Mouse (Mus musculus): ENCODE data around the gene Tnfrsf25.

Gene Tnfrsf25

DNA sequence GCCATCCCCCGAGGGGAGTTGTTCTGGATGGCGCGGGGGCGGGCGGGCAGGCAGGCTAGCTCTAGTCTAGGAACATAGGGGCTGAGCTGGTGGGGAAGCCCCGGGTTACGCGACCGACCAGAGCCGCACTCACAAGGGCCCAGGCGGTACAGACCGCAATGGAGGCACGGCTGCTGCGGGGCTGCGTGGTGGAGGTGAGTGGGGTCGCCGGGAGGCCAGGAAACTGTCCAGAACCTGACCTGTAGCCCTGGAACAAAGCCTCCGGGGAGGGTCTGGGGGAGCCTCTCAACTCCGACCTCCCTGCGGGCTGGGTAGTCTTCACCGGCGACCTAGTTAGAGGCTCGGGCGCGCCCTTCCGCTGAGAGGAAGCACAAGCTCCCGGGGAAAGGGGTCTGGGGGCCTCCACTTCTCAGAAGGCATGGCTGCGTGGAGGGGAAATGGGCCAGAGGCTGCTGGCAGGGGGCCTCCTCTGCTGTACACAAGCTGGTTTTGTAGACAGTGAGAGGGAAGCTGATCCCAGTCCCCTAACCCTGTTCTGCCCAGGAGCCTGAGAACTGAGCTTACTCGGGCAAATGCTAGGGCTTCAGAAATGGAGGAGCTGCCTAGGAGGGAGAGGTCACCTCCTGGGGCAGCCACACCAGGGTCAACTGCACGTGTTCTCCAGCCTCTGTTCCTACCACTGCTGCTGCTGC, at the start of gene Tnfrsf25:
Tnfrsf25 (plus strand) TSS at position 14 of the 692 bp plus-strand sequence.
- no peak for DNase-seq

DNA sequence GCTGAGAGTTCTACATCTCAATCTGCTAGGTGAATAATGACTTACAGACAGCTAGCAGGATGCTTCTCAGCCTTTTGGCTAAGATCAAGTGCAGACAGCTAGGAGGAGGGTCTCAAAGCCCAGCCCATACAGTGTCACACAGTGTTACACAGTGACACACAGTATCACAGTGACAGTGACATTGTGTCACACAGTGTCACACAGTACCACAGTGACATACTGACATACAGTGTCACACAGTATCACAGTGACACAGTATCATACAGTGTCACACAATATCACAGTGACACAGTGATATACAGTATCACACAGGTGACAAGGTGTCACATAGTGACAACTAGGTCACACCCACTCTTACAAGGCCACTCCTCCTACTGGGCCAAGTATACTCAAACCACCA, 48.5 kb upstream of the Tnfrsf25 start:
- no peak for DNase-seq

DNA sequence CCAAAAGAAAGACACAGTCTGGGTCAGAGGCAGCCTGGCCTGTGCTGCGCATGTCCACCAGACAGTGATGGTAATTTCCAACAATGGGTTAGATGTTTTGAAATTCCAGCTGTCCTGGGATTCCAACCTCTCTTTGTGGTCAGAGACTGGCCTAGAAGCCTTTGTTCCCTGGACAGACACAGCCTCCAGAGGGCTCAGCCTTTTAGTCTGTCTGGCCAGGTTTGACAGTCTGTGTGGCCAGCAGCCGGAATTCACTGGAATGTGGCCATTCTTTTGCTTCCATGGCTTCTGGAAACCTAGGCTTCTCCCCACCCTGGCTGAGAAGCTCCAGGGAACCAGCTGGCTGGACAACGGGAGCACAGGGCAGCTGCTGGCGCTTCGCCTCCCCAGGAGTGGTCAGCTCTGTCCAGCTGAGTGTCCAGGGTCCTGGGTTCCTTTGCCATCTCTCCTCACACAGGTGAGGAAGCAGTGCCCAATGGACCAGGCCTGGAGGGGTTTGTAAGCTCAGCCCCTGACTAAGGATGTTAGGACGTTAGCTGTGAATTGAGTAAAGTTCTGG, 47.5 kb upstream of the Tnfrsf25 start:
- DNase-seq = no peak

DNA sequence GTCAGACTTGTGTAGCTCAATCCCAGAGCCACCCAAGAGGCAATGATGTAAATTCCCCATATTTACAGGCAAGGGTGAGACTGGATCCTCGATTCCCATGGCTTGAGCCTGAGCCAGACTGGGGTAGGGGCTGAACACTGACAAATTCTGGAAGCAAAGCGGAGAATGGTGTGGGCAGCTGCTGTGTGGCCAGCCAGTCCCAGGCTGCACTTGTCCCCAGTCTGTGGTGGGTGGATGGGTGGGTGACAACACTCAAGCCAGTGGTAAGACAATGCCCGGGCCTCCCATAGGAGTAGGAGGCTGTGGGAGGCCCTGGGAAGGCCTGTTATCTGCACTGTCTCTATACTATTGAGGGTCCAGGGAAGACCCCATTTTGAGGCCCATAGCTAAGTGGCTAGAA, 46.5 kb upstream of the Tnfrsf25 start:
- no peak for DNase-seq

DNA sequence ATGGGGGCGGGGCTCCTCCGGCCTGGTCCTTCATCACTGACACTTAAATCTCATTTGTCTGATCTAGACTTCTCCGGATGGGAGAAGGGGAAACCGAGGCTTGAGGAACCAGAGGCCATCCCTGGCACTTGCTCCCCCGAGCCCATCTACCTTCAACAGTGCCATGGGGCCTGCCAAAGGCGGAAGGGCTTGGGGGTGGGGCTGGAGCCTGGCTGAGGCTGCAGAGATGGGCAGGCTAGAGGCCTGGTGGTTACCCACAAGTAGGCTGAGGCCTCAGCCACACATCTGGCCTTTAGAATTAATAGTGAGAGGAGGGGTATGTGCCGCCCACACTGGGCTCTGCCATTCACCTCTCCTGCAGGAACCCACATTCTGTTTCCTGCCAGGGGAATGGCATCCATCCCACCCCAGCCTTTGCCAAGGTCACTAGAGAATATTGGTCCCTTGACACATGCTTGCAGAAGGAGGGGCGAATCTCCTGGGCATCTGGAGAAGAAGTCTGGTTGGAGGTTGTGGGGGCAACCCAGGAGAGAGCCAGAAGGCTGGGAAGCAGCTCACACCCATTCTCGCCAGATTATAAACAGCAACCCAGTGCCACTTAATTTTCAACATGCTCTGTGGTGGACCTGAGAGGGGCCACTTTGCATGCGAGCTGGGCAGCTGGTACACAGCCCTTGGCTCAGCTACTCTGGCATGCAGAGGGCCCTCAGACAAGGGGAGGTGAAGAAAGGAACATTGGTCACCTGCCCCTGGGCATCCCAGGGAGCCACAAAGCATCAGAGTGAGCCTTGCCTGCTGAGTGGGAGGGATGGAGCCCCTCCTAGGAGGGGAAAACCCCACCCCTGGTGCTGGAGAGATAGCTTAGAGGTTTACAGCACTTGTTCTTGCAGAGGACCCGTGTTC, 45.0 kb upstream of the Tnfrsf25 start:
- peak in 1 of 2 experiments; percentile 36 for DNase-seq

DNA sequence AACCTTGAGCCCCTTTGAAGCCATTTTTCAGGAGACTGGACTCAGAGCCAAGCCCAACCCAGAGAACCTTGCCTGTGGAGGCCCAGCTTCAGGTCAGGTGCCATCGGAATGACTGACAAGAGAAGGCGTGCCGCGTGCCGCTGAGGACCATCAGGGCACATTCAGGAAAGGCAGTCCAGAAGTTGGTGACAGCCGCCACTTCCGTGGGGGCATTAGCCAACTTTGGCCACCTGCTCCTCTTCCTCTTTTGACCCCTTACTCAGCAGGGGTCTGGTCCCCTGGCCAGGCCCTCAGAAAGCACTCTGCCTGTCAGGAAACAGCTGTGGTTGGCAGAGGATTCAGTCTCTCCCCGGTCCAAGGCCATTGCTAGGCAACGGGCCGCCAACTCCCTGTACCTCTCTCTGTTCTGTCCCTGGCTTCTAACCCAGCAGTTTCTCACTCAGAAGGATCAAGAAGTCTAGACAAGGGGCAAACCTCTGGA, 43.6 kb upstream of the Tnfrsf25 start, which contains the start of gene Plekhg5:
Plekhg5 (plus strand) TSS at position 378 of the 481 bp plus-strand sequence.
- peak; percentile 79 to 85 for DNase-seq

DNA sequence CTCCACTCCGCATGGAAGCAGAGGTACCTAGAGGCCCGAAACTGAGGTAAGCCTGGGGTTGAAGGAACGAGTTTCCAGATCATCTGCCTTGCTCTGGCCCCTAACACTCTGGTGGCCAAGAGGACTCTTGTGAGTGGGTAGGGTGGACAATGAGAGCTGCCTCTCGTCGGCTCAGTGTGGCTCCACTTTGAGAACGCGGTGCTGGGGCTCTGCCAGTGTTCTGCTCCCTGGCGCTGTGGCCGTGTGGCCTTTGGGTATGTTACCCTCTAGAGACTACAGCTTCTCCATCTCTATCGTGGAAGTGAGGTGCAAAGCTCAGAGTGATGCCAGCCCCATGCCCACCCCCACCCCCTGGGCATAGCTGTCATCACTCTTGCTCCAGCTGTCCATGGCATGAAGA, 43.1 kb upstream of the Tnfrsf25 start:
- no peak for DNase-seq

DNA sequence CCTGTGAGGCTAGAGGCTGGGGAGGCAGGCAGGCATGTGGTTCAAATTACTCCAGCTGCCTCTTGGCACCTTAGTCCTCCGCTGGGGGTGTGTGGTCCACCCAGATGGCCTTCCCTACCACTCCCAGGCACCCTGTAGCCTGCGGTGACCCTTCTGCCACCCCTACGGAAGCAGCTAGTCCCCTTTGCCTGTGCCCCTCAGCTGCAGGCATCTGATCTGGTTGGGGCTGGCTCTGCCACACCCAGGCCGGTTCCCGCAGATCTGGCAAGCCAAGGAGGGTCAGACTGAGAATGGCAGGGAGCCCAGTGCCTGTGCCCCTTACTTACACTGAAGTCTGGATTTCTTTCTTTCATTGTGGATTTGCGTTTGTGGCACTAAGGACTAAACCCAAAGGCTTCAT, 42.0 kb upstream of the Tnfrsf25 start:
- DNase-seq = no peak

DNA sequence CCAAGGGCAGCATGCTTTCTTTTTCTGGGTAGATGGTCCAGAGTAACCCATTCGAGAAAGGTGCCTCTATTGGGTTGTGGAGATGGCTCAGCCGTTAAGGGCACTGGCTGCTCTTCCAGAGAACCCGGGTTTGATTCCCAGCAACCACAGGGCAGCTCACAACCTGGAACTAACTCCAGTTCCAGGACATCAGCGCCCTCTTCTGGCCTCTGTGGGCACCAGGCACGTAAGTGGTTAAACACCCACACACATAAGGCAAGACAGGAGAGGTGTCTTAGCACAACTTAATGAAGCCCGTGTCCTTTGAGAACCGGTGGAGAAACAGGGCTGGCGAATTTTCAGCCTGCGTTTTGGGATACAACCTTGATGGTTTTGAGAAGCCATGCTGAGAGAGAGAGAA, 41.2 kb upstream of the Tnfrsf25 start:
- DNase-seq = no peak

DNA sequence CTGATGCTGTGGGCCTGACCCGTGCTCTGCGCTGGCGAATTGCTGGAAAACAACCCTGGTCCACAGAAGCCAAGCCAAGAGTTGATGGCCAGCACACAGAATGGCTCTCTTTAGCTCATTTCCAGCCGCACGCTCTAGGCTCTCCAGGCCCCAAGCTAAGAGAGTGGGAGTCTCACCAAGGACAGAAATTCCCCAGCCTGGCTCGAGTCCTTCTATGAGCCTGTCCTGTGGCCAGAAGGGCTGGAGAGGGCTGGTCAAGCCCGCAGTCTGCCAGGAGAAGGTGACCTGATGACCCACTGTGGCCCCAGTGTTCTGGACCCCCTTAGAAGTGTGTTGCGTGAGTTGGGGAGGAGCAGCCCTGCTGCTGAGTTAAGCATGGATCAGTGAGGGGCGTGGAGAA, 38.5 kb upstream of the Tnfrsf25 start:
- no peak for DNase-seq

DNA sequence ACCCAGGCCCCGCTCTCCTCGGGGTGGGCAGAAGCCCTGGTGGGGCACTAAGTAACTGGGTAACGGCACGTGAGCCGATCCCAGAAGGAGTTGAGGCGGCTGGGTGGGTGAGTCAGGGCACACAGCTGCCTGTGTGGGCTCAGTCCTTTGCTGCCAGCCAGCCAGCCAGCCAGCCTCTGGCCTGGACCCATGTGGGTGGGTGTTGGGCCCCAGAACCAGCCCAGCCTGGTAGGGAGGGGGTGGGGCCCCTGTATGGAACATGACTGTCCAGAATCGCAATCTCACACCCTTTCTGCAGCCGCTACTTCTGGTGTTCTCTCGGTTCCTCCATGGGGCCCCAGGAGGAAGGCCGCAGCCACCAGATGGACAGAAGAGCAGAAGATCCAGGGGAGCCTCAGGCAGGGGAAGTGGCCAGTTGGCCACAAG, 37.6 kb upstream of the Tnfrsf25 start:
- DNase-seq = no peak

DNA sequence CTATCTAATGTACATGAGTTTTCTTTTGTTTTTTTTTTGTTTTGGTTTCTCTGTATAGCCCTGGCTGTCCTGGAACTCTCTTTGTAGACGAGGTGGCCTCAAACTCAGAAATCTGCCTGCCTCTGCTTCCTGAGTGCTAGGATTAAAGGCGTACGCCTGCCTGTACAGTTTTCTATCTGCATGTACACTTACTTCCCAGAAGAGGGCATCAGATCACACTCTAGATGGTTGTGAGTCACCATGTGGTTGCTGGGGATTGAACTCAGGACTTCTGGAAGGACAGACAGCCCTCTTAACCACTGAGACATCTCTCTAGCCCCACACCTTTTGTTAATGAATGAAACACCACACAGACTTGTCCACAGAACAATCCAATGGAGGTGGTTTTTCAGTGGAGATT, 36.5 kb upstream of the Tnfrsf25 start:
- no peak for DNase-seq

DNA sequence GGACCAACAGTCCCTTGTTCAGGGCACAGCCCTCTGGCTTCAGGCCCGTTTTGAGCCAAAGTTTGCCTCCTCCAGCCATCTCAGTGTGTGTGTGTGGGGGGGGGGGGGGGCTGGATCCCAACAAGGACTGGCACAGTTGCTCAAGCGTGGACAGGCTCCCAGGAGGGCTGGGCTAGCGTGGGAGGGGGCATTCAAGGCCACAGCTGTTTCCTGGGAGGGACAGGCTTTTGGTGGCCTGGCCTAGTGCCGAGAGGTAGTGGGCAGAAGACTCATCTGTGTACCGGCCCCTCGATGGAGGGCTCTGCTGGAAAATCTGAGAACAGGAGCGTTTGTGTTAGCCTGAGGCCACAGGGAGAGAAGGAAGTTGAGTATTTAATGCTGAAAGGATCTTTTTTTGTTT, 35.8 kb upstream of the Tnfrsf25 start:
- no peak for DNase-seq

DNA sequence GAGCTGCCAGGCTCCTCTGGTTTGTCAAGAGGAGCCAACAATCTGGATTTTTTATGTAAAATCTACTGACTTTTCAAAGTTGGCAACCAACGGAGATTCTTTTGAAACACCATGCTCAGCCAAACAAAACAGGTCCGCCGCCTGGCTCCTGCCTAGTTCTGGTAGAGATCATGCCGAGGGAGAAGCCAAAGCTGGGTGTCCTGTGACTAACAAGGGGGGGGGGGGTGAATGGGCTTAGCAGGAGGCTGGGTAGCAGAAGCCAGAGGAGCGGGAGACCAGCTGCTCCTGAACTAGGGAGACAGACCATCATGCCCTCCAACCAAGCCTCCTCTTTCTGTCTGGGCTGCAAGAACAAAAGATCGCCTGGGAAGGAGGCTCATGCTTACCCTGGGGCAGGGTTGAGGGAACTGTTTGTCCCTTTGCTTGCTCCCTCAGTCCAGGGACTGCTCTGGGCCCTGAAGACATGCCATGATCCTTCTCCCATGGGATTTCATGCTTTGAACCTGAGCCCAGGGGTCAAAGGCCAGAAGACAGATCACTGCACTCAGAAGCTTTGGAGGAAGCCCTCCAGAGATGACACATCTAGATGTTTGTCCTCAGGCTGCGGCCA, 32.0 kb upstream of the Tnfrsf25 start:
- DNase-seq = no peak

DNA sequence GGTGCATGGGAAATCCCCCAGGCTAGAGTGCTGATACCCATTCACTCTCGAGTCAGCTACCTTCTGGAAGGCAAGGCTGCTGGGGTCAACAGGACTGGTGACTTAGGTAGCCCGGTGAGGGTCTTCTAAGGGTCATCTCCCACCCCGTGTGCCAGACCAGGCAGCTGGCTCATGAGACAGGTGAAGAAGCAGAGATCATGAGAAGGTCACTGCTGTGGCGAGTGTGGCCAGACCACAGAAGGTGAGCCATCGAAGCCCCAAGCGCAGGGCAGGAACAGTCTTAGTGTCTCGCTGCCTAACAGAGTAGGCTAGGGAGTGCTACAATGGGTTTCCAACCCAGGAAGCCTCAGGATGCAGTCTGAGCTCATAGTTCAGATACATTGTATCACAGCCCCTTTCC, 31.1 kb upstream of the Tnfrsf25 start:
- no peak for DNase-seq

DNA sequence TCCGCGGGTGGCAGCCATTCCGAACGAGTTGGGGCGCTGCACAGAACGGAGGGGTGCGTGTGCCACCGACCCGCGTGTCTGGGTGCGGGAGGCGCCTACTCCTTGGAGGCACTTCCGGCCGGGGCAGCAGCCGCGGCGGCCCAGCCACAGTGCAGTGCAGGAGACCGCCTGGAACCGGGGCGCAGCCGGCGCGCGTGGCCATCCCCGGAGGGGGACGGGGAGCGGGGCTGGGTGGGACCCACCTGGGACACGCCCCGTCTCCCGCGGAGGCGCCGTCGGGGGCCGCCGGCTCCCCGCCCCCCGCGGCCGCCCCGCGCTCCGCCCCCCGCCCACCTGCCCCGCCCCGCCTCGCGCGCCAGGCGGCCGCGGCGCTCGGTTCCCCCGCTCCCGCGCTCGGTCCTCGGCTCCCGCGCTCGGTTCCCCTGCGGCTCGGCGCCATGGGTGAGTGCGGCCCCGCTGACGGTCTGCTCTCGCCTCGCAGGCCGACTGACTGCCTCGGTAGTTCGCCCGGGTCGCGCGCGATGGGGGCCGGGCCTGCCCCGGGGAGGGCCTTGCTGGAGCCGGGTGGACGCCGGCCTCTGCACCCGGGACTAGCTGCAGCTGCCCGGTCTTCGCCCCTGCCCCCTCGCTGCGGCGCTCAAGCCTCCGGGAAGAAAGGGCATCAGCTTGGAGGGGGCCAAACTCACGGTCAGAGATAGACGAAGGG, 29.1 kb upstream of the Tnfrsf25 start:
- DNase-seq = peak; percentile 65 to 73

DNA sequence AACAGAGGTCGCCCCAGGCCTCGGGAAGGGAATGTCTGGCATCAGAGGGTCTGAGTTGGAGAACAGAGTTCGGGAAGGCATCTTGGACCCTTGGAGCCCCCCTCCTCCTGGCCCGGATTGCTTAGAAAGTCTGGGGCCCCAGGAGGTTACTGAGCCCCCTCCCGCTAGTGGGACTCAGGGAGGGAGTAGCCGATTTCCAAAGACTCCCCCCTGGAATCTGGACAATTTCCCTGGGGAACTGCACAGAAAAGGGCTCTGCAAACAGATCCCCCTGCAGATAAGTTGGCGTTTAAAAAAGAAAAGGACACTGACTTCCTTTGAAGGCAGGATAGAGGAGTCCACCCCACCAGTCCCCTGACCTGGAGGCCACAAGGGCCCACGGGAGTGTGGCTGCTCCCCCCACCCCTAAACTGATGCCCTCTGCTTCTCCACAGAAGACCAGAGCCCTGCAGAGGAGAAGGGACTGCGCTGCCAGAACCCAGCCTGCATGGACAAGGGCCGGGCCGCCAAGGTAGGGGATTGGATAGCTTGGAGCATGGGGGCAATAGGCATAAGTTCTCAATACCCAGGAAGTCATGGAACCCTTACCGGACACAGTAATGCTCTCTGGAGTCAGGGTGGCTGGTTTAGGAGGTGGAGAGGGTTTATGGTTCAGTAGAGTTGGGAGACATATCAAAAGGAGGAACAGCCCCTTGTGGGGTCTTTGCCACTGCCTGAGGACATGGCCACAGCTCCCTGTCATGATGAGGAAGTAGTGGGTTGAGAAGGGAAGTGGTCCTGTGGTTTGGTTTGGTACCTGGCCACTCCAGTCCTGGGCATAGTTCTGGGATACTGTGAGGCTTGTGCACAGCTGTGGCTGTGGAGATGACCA, 28.3 kb upstream of the Tnfrsf25 start:
- DNase-seq = no peak

DNA sequence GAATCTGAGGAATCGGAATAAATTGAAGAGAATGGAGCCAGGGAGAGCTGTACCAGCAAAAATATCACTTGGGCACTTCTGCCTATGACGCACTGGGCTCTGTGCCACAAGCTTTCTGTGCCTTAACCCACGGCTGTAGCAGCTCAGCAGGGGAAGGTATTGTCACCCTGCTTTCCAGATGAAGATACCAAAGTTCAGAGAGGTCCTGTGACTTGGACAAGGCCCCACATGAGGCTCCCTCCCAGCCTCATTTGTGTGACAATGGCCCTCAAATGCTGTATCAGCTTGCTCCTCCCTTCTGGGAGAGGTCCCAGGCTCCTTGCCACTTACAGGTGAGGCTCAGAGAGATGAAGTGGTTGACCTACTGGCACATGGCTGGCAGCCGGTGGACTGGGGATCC, 27.6 kb upstream of the Tnfrsf25 start:
- DNase-seq = peak; percentile 60 to 65

DNA sequence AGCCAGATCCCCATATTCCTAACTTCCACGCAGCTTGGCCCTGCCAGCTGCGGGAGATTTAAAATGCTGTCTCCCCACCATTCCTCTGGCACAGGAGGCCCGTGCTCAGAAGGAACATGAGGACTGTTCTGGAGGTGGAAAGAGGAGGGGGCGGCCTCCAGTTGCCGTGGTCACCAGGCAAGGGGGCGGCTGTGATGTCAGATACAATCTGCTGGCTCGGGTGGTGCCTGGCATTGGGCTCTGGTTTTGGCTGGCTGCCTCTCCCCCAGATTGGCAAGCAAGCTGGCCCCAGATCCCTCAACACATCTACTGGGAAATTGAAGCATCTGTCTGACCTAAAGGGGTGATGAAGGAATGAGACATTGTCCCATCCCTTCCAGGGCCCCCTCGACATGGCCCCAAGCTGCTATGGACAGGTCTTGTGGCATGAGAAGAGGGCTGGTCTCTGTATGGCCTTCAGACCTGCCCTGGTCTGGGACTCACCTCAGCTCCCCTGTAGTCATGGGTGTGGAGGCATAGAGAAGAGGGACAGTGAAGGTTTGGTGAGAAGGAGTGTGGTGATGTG, 27.1 kb upstream of the Tnfrsf25 start:
- no peak for DNase-seq

DNA sequence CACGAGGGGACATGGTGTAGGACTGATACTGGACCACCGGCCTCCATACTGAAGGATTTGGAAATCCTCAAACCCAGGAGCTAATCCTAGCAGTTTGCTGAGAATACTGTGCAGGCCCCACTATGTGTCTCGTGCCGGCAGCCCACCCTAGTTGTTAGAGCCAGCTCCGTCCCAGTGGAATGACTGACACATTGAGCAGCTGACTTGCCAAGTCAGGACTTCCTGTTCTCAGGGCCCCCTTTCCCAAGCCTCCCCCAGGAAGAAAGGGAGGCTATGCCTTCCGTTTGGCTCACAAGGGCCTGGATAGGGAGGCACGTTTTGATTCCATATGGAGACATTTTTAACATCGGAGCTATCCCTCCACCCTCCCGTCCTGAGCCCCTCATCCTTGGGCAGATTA, 25.5 kb upstream of the Tnfrsf25 start:
- no peak for DNase-seq

DNA sequence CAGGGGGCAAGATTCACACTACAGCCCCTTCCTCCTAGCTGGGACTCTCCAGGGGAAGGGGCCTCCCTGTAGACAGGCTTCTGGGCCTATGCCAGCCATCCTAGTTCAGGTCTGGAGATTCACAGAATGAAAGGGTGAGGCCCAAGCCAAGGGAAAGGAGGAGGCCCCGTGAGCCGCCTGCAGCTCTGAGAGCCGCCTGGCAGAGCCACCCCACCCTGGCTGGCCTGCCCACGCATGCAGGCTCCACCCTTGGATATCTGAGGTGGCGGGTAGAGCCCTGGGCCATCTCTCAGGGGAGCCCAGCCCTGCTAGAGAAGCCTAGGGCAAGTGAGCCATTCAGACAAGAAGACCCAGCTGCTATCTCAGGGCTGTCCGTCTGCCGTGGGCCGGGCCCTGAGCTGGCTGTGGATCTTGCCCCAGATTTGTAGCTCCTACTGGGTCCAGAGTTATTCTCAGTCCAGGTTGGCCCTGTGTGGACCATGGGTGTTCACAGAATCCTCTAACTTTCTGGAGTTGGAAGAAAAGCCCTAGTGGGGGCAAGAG, 22.9 kb upstream of the Tnfrsf25 start:
- no peak for DNase-seq
